Mouse (Mus musculus): ENCODE results near the gene Defa34.
"Not testable (repeated sequence)": the region's sequence is repeated elsewhere in the genome, so short reads cannot be mapped to it uniquely, and the experiment has no call there.

The Defa34 gene

DNA sequence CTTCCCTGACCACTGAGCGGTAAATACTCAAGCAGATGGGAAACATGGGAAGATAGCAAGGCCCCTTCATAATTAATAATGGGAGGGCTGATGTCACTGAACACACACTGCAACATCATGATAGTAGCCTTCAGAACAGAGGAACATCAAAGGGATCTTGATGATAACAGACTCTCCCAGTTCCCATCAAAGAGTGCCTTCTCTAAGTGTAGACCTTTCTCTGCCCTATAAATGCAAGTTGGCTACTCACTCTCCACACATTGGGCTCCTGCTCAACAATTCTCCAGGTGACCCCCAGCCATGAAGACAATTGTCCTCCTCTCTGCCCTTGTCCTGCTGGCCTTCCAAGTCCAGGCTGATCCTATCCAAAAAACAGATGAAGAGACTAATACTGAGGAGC, at the start of gene Defa34:
TSS of gene Defa34 (plus strand) at position 301 of the 400 bp plus-strand sequence.
- not testable (repeated sequence) for H3K4me1 ChIP-seq (replicated peaks; ENCODE audit: low read depth, low read length); H3K27me3 ChIP-seq (ENCODE audit: insufficient read depth, low read length); H3K36me3 ChIP-seq (ENCODE audit: insufficient read depth, low read length); H3K4me3 ChIP-seq (replicated peaks; ENCODE audit: low read length); H3K9me3 ChIP-seq (ENCODE audit: low read length)

GRCm38 (mm10) chr8:21617883-21618282, 47.7 kb upstream of the Defa34 start, which contains the start of gene Defa26:
Defa26 (plus strand) TSS chr8:21618183.
- H3K4me1 ChIP-seq (replicated peaks; ENCODE audit: low read depth, low read length); H3K27me3 ChIP-seq (ENCODE audit: insufficient read depth, low read length); H3K4me3 ChIP-seq (replicated peaks; ENCODE audit: low read length); H3K36me3 ChIP-seq (ENCODE audit: insufficient read depth, low read length); H3K9me3 ChIP-seq (ENCODE audit: low read length): not testable (repeated sequence)

DNA sequence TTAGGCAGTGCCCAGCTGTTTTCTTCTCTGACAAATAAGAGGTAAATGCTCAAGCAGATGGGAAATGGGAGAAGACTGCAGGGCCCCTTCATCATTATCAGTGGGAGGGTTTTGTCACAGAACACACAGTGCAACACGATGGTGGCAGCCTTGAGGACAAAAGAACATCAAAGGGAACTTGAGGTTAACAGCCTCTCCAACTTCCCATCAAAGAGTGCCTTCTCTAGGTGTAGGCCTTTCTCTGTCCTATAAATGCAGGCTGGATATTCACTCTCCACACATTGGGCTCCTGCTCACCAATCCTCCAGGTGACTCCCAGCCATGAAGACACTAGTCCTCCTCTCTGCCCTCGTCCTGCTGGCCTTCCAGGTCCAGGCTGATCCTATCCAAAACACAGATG, 10.1 kb upstream of the Defa34 start, which contains the start of gene Defa17:
TSS of gene Defa17 (plus strand) at position 301 of the 400 bp plus-strand sequence.
- not testable (repeated sequence) for H3K27me3 ChIP-seq (ENCODE audit: insufficient read depth, low read length); H3K4me1 ChIP-seq (replicated peaks; ENCODE audit: low read depth, low read length); H3K4me3 ChIP-seq (replicated peaks; ENCODE audit: low read length); H3K36me3 ChIP-seq (ENCODE audit: insufficient read depth, low read length); H3K9me3 ChIP-seq (ENCODE audit: low read length)

DNA sequence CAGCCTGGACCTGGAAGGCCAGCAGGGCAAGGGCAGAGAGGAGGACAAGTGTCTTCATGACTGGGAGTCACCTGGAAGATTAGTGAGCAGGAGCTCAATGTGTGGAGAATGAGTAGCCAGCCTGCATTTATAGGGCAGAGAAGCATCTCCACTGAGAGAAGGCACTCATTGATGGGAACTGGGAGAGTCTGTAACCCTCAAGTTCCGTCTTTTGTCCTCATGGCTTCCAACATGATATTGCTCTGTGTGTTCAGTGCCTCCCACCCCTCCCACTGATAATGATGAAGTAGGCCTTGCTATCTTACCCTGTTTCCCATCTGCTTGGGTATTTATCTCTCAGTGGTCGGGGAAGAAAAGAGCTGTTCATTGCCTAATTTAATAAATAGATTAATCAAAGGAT, 37.9 kb downstream of the Defa34 start, which contains the start of gene AY761184:
TSS of gene AY761184 (minus strand) at position 101 of the 400 bp plus-strand sequence.
- not testable (repeated sequence) for H3K36me3 ChIP-seq (ENCODE audit: insufficient read depth, low read length); H3K9me3 ChIP-seq (ENCODE audit: low read length); H3K4me3 ChIP-seq (replicated peaks; ENCODE audit: low read length); H3K4me1 ChIP-seq (replicated peaks; ENCODE audit: low read depth, low read length); H3K27me3 ChIP-seq (ENCODE audit: insufficient read depth, low read length)
